Mouse (Mus musculus) gastrocnemius, postnatal 4 days (tissue): Measurements from ENCODE around the gene Thoc6. TPM values are rescaled to one million over a fixed set of nuclear protein-coding genes. Genes with fewer than 3 reads are reported as not detected.

Source experiments
- DNase-seq, 2 experiments: peaks; one replicate each; pipeline ENCODE4 v3.0.0; 2021 to 2022; ENCODE audit warnings: low spot score in 2 of 2, mixed read lengths in 2 of 2
- long read RNA-seq, 2 experiments: library from polyadenylated mRNA; stranded (forward); transcript quantifications; one replicate each; pipeline ENCODE4 v2.0.0; 2021
- total RNA-seq, 2 experiments: library from RNA; stranded (reverse); gene quantifications; 2 replicates each; pipeline ENCODE4 v1.2.3; 2021

Thoc6 gene
- total RNA-seq, result 10 to 100 TPM; 18.8 to 20.8 TPM
- long read RNA-seq, experiment 1, transcript Thoc6-201 (13 exons, 1,504 nt), result major isoform, 14 of 31 reads
- long read RNA-seq, experiment 1, transcript Thoc6-202 (14 exons, 1,450 nt), result minor isoform, 12 of 31 reads
- long read RNA-seq, experiment 1, partial matches to known transcripts, result 0 of 31 reads
- long read RNA-seq, experiment 1, other reads (novel, unspliced or antisense), result 4 of 31 reads
- long read RNA-seq, experiment 2, transcript Thoc6-202 (14 exons, 1,450 nt), result major isoform, 7 of 21 reads
- long read RNA-seq, experiment 2, transcript Thoc6-201 (13 exons, 1,504 nt), result major isoform, 7 of 21 reads
- long read RNA-seq, experiment 2, partial matches to known transcripts, result 0 of 21 reads
- long read RNA-seq, experiment 2, other reads (novel, unspliced or antisense), result 5 of 21 reads

GRCm38 (mm10) chr17:23673424-23674073 lies at the start of gene Thoc6, which contains the start of gene Hcfc1r1:
TSS of gene Thoc6 (minus strand) at chr17:23673882.
TSS of gene Hcfc1r1 (plus strand) at chr17:23673596.
- peak; percentile 69 to 86 for DNase-seq

- no peak for DNase-seq
Measured at GRCm38 (mm10) chr17:23722376-23723125, 48.9 kb upstream of the Thoc6 start, which contains the start of gene 1520401A03Rik. TSS of gene 1520401A03Rik (minus strand) at chr17:23722783.

- no peak for DNase-seq
Measured at GRCm38 (mm10) chr17:23721886-23722285, 48.2 kb upstream of the Thoc6 start.

GRCm38 (mm10) chr17:23719455-23719854 lies 45.8 kb upstream of the Thoc6 start:
- DNase-seq, result no peak

- no peak for DNase-seq
Measured at GRCm38 (mm10) chr17:23717003-23717402, 43.3 kb upstream of the Thoc6 start.

- DNase-seq, result peak; percentile 64 to 73
Measured at GRCm38 (mm10) chr17:23706212-23706611, 32.5 kb upstream of the Thoc6 start.

- no peak for DNase-seq
Measured at GRCm38 (mm10) chr17:23705525-23706104, 31.9 kb upstream of the Thoc6 start.

GRCm38 (mm10) chr17:23704741-23705140 lies 31.1 kb upstream of the Thoc6 start:
- DNase-seq, result no peak

- DNase-seq, result no peak
Measured at GRCm38 (mm10) chr17:23703301-23703700, 29.6 kb upstream of the Thoc6 start.

- peak; percentile 75 to 88 for DNase-seq
Measured at GRCm38 (mm10) chr17:23700079-23700478, 26.4 kb upstream of the Thoc6 start.

GRCm38 (mm10) chr17:23699131-23700077 lies 25.7 kb upstream of the Thoc6 start:
- peak in 1 of 2 experiments; percentile 41 for DNase-seq

GRCm38 (mm10) chr17:23695801-23696200 lies 22.1 kb upstream of the Thoc6 start:
- DNase-seq, result no peak

GRCm38 (mm10) chr17:23694491-23694890 lies 20.8 kb upstream of the Thoc6 start:
- no peak for DNase-seq

GRCm38 (mm10) chr17:23683856-23684672 lies 10.4 kb upstream of the Thoc6 start, which contains the start of gene Cldn9:
TSS of gene Cldn9 (minus strand) at chr17:23684026.
- no peak for DNase-seq

GRCm38 (mm10) chr17:23683226-23683625 lies 9.5 kb upstream of the Thoc6 start:
- DNase-seq, result peak in 1 of 2 experiments; percentile 20

- DNase-seq, result no peak
Measured at GRCm38 (mm10) chr17:23682530-23682929, 8.8 kb upstream of the Thoc6 start.

GRCm38 (mm10) chr17:23682092-23682491 lies 8.4 kb upstream of the Thoc6 start:
- no peak for DNase-seq

- DNase-seq, result no peak
Measured at GRCm38 (mm10) chr17:23681086-23681485, 7.4 kb upstream of the Thoc6 start.

GRCm38 (mm10) chr17:23680336-23680735 lies 6.7 kb upstream of the Thoc6 start:
- no peak for DNase-seq
